Mouse (Mus musculus) limb, embryonic 10.5 days (tissue): ENCODE results near the gene Mtnr1a. TPM values are rescaled to one million over a fixed set of nuclear protein-coding genes. Genes with fewer than 3 reads are reported as not detected.

Source experiments
- DNase-seq: peaks from one replicate; pipeline ENCODE4 v3.0.0-alpha.2; 2017; ENCODE audit warnings: low spot score
- H3K27ac ChIP-seq: fragments of 300-500 bp; sonication (generic); 2 replicates; pipeline ENCODE4 v1.5.1; 2016; ENCODE audit warnings: mild to moderate bottlenecking
- H3K27me3 ChIP-seq: fragments of 300-500 bp; sonication (generic); 2 replicates; pipeline ENCODE4 v1.6.1; 2016; ENCODE audit warnings: low read depth, mild to moderate bottlenecking; ENCODE audit not compliant: poor library complexity, severe bottlenecking
- H3K36me3 ChIP-seq: fragments of 300-500 bp; sonication (generic); 2 replicates; pipeline ENCODE4 v1.6.1; 2016; ENCODE audit warnings: mild to moderate bottlenecking, moderate library complexity
- H3K4me1 ChIP-seq: fragments of 300-500 bp; sonication (generic); 2 replicates; pipeline ENCODE4 v1.6.1; 2016
- H3K4me3 ChIP-seq: fragments of 300-500 bp; sonication (generic); 2 replicates; pipeline ENCODE4 v1.5.1; 2016; ENCODE audit warnings: mild to moderate bottlenecking, moderate library complexity
- H3K9me3 ChIP-seq: fragments of 300-500 bp; sonication (generic); replicated peaks from 2 replicates; pipeline ENCODE4 v1.6.1; 2016; ENCODE audit warnings: mild to moderate bottlenecking
- WGBS: fragments of 180-500 bp; shearing (Covaris S2); methylation state at CpG from one replicate; pipeline ENCODE4 v1.1.7; 2016; 5-methylcytosine and 5-hydroxymethylcytosine counted together
- polyA plus RNA-seq: library from polyadenylated mRNA; unstranded; fragments of >200 nt; fragmentation: Nextera tagmentation; extraction: Ambion mirVana; gene quantifications from 2 replicates; pipeline ENCODE4 v1.2.1, GENCODE M21; 2016

The Mtnr1a gene
- polyA plus RNA-seq, 1 experiment from 2014 or later: 0.23 TPM

- Histone ChIP-seq H3K27me3 (0 out of 2 replicates have a peak, but pooled peaks cover 1% of the 10 kb centered on the region), H3K36me3 (no peaks in the 10 kb centered on the region), H3K4me1 (no peaks in the 10 kb centered on the region), H3K4me3 (no peak overlapping the region), H3K9me3 (no peaks in the 10 kb centered on the region), H3K27ac (no peak overlapping the region)
- no peak for DNase-seq
- WGBS: 92% methylated on average over 3 of the region's 3 CpGs
These were observed 48.7 kb downstream of the Mtnr1a start for GRCm38 (mm10) chr8:45117588-45117987.

- Histone ChIP-seq H3K9me3 (no peaks in the 10 kb centered on the region), H3K4me3 (no peak overlapping the region), H3K4me1 (no peaks in the 10 kb centered on the region), H3K27ac (no peak overlapping the region), H3K27me3 (no peaks in the 10 kb centered on the region), H3K36me3 (no peaks in the 10 kb centered on the region)
- WGBS: 74% methylated on average over 5 of the region's 5 CpGs
- DNase-seq: no peak
These were observed 56.7 kb downstream of the Mtnr1a start for GRCm38 (mm10) chr8:45125680-45126079.

Other genes starting within 250 kb of the Mtnr1a start
- gene Fat1, start 133.7 kb upstream of the Mtnr1a start, polyA plus RNA-seq: 17.2 and 20.1 TPM in 2 replicates
- gene F11, start 192.9 kb downstream of the Mtnr1a start, polyA plus RNA-seq: not detected in 2 replicates
- 0.03 TPM in 1 of 2 replicates, not detected in the other for gene Klkb1, start 225.7 kb downstream of the Mtnr1a start, polyA plus RNA-seq
- gene Gm45753, start 239.3 kb downstream of the Mtnr1a start, polyA plus RNA-seq: not detected in 2 replicates